Mouse (Mus musculus): ENCODE results near the gene Mgp. TPM values are rescaled to one million over a fixed set of nuclear protein-coding genes. Genes with fewer than 3 reads are reported as not detected.

The Mgp gene
- total RNA-seq (2022): 100 to 1,000 TPM; 260 to 429 (median 309) TPM

DNA sequence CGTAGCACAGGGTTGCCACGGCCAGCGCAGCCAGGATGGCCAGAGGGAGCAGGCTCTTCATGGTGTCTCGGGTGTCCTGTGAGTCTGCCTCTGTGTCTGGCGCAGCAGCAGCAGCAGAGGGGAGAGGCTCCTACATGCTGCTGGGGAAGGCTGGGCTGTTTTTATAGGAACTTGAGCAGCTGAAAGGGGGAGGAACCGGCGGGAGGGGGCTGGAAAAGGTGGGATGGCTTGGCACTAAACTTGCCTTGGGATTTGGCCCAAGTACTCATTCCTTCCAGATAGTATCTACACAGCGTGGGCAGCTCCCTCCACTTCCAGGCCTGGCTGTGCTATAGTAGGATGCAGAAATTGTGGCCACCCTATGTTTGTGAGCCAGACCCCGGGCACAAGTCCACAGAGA is at the start of gene Mgp:
Gene Mgp (minus strand): TSS at position 154 of the 400 bp plus-strand sequence.
- DNase-seq (ENCODE audit: low spot score): peak; percentile 64

DNA sequence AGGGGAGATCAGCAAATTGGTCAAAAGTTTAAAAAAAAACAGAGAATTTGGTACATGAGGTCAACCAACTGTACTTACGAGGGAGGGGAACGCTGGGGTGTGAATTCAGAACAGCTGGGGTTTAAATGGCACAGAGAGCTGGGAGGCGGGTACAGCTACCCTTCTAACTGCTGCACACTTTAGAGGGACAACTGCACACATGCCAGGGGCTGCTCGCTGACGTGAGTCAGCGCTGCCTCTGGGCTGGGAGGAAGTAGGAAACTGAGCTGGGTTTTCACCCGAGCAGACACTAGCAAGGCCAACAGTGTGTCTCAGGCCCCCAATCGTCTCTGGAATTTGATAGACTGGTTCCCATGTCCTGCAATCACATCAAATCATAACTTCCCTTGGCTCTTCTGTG is 49.4 kb upstream of the Mgp start:
- no peak for DNase-seq (ENCODE audit: low spot score)

DNA sequence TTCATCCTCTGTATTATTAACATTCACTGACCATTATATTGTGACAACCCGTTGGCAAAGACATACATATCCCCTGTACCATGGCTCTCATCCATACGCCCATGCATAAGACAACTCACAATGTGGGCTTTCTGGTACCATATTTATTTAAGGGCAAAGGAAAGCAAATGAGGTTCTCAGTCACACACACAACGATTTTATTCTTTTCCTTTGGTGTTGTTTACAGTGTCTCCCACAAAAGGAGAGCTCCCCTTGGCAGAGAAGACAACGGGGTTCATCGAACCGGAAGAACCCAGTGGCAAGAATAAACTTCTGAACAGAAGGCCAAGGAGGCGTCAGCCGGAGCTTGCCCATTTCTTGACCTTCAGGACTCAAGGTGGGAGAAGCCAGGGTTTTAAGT is 47.9 kb upstream of the Mgp start, which contains the start of gene Pde6h:
Gene Pde6h (plus strand): TSS at position 301 of the 400 bp plus-strand sequence.
- no peak for DNase-seq (ENCODE audit: low spot score)

DNA sequence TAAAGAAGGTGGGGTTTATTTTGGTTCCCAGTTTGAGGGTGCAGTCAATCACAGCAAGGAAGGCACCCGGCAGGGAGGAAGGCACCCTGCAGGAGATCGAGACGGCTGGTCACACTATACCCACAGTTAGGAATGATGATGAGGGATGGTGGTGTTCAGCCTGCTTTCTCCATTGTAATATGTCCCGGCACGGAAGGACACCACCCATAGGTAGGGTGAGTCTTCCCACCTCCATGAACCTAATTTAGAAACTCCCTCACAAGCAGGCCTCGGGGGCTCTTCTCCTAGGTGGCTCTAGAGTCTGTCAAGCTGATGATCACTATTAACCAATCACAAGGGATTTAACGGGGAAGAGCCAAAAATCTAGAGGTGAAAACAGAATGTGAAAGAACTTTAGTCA is 47.2 kb upstream of the Mgp start:
- no peak for DNase-seq (ENCODE audit: low spot score)

DNA sequence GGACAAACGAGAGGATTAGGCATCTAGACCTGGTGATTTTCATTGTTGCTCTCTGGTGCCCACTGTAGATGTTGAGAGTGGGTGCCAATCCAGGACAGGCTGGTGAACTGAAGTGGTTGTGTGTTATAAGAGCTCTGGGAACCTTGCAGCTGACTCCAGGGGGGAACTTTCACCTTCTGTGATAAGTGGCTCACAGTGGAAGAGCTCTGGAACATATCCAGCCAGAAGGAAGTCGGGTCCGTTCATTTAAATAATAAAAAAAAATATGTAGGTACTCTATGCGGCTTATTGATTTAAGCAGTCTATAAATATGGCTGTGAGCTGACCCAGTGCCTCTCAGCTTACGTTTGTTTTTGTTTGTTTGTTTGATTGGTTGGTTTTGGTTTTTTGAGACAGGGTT is 46.5 kb upstream of the Mgp start, which contains the start of gene Erp27:
Gene Erp27 (minus strand): TSS at position 101 of the 400 bp plus-strand sequence.
- no peak for DNase-seq (ENCODE audit: low spot score)

DNA sequence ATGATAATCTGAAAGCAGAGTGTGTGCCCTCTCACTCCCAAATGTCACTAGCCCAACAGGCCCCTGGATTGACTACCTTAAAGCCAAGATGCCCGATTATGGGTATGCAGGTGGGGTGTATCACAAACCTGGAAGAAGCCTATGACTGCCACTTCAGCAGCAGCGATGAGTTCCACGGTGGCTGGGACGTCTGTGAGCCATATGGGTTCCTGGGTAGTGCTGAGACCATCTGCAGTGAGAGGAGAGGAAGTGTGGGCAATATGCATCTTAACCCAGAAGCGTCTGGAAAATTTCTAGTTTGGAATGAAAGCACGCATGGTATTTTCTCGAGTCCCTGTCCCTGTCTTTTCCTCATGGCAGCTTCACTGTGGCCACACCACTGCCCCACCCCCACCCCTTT is 46.0 kb upstream of the Mgp start:
- no peak for DNase-seq (ENCODE audit: low spot score)

DNA sequence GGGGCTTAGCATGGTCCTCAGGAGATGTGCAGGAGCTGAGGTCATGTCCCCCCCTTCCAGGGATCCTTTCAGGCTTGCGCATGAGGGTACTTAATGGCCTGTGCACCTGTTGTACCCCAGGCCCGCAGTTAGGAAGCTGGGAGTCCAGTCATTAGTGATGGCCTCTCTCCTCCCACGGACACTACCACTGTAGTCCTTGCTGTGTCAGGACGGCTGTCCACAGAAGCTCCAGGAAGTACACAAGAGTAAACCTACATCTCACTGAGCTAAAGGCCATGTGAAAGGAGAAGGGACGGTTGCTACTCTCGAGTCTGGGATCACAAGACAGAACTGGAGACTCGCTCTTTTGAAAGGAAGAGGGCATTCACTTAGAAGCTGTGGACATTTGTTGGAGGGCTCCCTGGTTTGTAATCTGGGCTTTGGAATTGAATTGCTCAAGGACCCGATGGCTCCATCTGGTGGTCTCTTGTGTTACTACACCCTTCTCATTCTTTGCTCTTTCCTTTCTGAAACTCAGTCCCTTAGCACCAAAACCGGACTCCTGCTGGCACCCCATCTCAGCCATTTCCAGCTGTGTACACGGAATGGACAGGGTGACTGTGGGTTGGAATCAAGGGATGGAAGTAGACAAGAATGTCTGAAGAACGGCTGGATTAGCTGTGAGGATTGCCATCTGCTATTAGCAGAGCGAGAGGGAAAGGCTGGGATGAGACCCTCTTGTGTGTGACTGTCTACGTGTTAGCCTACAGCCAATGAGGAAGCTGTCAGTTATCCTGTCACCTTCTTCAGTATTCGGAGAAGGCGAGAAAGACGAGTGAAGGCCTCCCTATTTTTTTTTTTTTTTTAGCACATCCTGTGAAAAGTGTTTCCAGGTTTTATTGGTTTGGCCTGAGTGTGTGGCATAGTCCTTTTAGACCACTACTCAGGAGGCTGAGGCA is 45.0 kb upstream of the Mgp start:
- DNase-seq (ENCODE audit: low spot score): peak; percentile 86

DNA sequence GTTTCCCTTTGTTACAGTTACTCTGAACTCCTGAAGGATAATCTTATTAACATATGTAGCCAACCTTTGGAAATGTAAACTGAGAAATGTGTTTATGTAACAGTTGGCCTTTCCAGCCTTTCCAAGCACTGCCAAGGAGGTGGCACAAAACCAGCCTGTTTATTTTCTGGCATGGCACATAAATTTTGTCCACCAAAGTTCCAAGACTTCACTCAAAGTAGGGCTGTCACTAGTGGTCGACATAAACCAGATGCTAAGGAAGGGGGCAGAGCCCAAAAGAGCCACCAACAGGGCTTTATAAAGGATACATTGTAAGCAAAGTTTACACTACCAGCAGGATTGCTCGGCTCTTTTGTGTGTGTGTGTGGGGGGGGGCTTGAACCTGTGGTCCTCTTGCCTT is 42.3 kb upstream of the Mgp start:
- no peak for DNase-seq (ENCODE audit: low spot score)

DNA sequence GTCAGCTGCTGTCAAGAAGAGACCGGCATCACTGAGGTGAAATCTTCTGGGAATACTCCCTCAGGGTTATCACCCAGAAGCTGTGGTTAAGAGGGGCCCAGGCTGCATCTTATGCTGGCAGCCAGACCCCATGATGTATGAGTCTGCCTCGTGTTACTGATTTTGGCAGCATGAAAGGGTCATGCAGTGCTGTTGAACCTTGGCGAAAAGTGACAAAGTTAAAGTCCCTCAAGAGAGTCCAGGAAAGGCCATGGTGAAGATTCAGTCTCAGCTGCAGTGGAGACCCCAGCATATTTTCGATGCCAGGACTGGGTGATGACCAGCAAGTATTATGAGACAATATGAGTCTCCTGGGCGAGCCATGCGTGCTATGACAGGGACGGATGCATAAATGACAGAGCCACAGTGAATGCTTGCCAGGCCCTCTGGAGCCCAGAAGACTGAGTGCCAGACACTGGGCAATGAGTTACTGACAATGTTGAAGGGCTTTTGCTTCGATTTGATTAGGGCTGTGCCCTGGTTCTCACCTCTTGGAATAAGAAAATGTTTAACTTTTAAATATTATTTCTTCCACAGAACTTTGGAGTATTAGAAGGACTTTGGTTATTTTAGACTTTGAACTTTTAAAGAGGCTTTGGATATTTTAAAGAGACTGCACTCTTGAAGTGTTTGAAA is 40.2 kb upstream of the Mgp start:
- DNase-seq (ENCODE audit: low spot score): no peak

DNA sequence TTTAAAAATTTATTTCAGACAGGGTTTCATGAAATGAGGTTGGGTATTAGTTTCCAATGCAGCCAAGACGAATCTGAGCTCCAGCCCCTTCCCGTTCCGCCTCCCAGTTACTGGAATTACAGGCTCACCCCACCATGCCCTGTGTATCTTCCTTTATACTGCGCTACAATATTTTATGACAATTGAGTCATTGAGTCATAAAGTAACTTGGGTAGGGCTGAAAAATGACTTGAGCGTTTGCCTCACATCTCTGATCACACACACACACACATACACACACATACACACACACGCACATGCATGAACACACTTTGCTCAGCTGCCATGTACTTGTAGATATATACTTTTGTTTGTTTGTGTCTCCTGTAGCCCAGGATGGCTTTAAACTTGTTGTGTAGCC is 38.6 kb upstream of the Mgp start:
- DNase-seq (ENCODE audit: low spot score): no peak

DNA sequence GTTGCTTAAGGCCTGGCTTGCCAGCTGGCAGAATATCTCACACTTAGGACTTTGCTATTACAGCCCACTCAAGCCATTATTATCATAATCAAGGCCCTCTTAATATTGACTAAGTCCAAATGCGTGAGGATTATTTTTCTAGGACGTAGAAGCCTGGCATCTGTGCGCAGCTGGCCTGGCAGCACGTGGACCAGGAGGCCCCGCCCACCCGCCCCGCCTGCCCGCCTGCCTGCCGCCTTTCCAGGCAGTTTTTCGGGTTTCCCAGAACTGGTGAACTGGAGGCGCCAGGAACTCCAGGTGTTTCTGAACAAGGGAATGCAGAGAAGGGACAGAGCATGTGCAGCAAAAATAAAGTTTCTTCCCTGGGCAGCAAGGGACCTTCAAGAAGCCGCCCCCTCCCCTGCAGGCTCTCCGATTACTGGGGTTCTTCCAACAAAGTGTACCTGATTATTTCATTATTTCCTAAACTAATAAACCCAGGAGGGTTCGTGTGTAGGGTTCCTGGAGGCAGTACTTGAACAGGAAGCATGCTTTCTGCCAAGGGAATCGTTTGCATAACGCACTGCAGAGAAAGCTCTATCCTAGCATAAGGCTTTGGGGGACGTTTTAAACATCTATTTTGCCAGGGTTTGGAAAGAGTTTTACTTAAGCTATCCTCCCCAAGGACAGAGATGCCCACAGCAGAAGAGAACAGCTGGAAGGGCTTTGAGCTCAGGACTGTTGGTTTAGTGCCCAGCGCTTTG is 37.9 kb upstream of the Mgp start:
- DNase-seq (ENCODE audit: low spot score): no peak

DNA sequence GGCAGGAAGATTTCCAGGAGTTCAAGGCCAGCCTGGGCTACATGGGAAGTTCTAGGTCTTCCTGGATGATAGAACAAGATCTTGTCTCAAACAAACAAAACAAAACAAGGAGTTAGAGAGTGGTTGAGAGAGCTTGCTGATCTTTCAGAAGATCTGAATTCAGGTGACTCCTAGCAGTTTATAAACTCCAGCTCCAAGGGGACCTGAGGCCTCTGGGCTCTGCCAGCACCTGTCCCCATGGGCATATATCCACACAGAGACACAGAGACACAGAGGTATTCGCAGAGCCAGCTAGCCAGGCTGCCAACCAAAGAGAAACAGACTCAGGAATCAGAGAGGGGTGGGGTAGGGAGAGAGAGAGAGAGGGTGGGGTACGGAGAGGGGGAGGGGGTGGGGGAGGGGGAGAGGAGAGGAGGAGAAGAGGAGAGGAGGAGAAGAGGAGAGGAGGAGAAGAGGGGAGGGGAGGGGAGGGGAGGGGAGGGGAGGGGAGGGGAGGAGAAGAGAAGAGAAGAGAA is 37.2 kb upstream of the Mgp start:
- DNase-seq (ENCODE audit: low spot score): no peak

DNA sequence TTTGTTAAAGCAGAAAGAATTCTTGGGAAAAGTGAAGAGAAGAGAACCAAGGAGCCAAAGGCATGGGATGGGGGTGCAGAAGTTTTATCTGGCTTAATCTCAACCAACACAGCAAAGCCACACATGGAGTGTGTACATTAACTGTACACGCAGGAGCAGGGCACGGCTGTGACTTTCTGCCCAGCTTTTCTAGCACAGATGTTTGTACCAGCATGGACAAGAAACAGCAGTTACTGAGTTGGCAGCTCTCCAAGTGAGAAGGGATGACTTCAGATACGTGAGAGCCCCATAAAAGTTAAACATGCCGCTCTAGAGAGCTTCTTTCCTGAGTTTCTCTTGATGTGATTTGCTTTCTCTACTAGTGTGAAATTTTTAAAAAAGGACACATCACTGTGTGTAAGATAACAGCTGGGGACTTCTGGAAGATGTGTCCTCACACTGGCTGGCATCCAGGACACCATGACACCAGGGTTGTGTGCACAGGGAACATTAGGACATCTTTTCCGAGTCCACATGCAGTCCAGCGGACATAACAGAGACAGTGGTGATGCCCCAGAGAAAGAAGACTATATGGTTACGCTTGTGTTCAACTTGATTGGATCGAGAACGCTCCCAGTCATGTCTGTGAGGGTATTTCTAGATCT is 34.7 kb upstream of the Mgp start:
- DNase-seq (ENCODE audit: low spot score): no peak

DNA sequence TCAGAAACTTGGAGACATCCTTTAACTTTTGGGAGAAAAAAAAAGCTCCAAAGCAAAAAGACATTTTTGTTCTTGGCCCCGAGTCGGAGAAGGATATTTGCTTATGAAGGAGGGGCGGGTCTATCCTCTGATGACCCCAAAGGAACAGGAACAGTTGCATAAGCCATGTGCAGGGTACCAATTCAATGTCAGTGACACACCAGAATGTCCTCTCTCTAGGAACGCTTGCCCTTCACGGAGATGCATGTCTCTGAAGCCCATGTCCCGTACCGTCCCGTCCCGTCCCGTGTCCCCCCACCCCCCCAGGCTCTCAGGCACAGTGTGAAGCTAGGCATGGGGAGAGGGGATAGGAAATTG is 31.3 kb upstream of the Mgp start:
- DNase-seq (ENCODE audit: low spot score): peak; percentile 63

DNA sequence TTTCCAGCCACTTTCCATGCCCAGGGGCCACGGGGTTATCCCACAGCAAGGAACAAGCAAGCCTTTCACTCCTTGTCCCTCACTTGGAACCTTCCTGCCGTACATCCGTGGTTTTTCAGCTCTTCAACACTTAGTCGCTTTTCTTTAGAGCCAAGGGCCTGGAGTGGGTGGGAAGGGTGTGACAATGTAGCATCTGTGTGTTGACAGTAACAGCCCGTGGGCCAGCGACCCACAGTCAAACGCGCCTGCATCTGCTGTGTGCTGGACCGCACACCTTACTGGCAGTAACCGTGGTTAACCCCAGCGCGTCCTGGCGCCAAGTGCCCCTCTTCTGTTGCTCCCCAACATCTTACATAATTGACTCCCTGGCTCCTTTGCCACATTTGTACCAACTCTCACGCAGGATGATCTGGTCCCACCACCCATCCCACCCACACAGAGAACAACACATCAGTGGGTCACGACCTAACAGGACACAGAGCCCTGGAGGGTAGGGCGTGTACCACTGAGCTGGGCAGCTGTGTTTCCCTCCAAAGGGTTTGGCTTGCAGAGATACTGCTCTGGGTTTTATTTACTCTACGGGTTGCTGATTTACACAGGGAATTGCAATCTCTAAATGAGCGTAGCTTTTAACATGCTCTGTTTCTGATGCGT is 30.8 kb upstream of the Mgp start:
- no peak for DNase-seq (ENCODE audit: low spot score)

DNA sequence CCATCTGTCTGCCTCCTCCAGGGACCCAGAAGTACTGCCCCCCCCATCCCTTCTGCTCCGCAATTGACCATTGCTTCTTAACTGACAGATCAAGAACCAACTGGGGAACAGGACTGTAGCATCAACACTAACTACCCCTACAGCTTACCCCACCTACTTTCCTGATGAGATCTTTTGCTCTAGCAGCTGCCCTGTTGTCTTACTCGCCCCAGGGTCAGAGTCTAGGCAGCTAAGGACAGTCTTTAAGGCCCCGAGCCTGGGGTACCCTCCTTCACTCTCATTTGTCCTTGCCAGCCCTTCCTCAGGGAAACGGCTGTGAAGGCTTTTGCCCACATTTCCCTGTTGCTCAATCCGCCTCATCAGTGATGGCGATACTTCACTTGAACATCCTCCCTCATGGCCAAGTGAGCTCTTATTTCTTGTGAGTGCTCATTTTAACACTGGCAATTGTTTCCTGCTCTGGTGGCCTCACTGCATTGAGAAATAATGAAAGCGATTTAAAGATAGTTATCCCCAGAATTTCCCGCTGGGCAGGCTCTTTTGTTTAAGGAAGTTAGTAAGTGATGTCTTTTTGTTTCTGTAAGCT is 28.4 kb upstream of the Mgp start:
- no peak for DNase-seq (ENCODE audit: low spot score)

DNA sequence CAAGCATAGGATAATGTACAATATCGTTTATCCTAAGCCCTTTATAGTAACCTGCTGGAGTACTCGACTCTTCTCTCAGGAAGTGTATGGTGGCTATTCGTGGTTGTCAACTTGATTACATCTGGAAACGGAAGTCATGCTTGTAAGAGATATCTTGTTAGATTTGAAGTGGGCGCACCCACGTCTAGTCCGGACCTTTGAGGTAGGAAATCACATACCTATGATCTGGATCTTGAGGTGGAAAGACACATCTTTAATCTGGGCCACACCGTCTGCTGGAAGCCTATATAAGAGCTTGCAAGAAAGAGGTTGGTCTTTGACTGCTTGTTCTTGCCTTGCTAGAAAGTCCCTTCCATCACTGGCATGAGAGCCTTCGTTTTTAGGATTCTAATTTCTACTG is 26.9 kb upstream of the Mgp start:
- no peak for DNase-seq (ENCODE audit: low spot score)

DNA sequence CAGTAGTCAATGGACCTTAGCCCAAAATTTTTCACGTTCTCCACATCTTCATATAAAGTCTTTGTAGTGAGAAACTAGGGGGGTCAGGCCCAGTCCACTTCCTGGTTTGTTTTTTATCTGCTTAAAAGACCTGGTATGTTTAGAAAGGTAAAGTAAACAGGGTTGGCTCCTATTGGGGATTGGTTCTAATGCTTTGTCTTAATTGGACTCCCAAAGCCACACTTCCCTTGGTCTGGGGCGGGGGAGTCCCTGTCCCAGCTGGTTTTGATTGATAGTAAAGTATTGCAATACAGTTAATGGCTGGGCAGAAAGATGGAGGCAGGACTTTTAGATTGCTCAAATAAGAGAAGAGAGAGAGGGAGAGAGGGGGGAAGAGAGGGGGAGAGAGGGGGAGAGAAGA is 25.4 kb upstream of the Mgp start:
- no peak for DNase-seq (ENCODE audit: low spot score)

DNA sequence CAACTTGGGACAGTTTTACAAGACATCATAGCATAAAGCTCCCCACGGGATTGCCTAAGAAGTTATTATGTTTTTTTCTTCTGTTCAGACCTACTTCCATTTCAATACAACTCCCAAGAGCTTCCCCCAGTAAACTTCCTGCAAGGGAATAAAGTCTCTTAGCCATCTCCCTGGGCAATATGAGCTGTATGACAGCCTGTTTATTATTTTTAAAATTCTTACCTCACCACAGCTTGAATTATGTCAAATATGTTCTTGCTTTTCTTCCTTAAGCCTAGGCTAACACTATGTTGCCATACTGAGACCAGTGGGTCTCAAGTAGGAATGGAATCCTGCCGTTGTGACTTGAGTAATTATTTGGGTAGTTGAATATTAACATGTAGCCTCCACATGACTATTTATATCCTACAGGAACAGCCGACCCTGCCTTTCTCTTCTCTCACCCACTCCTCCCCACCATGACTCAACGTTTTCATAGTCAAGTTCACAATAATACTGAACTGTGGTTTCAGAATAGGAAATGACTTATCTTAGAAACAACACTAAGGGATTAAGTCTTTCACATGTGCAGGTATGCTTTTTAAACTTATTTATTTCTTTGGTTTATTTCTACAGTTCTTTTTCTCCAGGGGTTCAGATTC is 24.9 kb upstream of the Mgp start:
- no peak for DNase-seq (ENCODE audit: low spot score)

DNA sequence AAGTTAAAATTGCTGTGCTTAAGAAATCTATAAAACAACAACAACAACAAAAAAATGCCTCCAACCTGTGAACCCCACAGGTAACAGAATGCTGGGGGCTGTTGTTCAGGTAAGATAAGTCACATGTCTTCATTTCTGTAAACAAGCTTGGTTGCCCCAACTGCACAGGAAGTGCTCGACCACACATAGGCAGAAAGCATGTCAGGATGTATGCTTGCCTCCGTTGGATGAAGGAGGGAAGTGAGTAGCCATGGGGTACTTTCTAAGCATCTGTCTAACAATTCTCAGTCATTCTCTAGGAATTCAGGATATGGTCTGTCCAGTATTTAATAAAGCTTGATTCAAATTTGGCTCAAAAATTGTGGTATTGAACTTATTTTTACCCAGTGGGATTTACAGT is 23.3 kb upstream of the Mgp start:
- DNase-seq (ENCODE audit: low spot score): no peak

All from heart, adult 8-10 months (tissue).